13 mouse cellular contexts compared by ENCODE assay signal in the genomic region with DNA sequence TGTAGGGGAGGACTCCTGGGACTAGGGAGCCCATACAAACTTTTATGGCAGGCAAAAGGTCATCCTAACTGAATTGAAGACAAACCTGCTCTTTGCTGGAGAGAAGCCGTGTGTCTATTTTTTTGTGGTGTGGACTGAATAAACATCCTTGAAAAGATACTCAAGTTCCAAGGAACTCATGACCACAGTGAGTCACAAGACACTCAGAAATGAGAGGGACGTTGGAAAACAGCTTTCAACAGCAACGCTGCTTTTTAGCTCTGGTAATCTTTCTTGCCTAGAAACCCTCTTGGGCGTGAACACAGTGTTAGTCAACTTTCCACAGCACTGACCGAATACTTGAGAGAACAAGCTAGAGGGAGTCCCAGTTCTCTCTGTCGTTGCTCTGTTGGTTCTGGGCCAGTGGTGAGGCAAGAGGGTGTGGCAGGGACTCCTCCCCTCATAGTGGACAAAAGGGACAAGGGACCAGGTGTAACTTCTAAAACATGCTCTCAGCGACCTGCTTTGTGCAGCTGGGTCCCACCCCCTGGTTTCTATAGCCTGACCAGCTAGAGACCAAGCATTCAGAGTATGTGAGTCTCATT. TPM values are rescaled to one million over a fixed set of nuclear protein-coding genes. Genes with fewer than 3 reads are reported as not detected.
A peak's percentile ranks its signal among the peaks of the same experiment; 100 is the strongest.
DNase-seq lines count a peak whose midpoint lies in the region; ATAC-seq and TF ChIP-seq lines count a peak whose summit lies in the region.
"Had no signal": no experiment of that assay in that cellular context is flagged by ENCODE, and none has a peak within 500 bp of the region (broad histone marks: within the 10 kb centered on the region; RNA-seq: fewer than 3 reads in every experiment).

No protein-coding gene starts in this region.

- no peaks in the 10 kb centered on the region for H3K36me3 ChIP-seq in lung, embryonic 14.5 days (ENCODE audit: insufficient read depth)
- H3K36me3 ChIP-seq in forebrain, embryonic 11.5 days (ENCODE audit: control insufficient read depth, insufficient read depth, low read length) = no peaks in the 10 kb centered on the region
- H3K36me3 ChIP-seq in forebrain, embryonic 14.5 days (ENCODE audit: control insufficient read depth, insufficient read depth, low read length) = no peaks in the 10 kb centered on the region
- H3K36me3 ChIP-seq: heart, embryonic 15.5 days had no signal

- H3K9me3 ChIP-seq in lung, embryonic 14.5 days (ENCODE audit: low read depth, low read length) = no peaks in the 10 kb centered on the region
- no peaks in the 10 kb centered on the region for H3K9me3 ChIP-seq in forebrain, embryonic 11.5 days (ENCODE audit: control insufficient read depth, low read length)
- H3K9me3 ChIP-seq in forebrain, embryonic 14.5 days (replicated peaks; ENCODE audit: control insufficient read depth, low read length) = no peaks in the 10 kb centered on the region
- H3K9me3 ChIP-seq: heart, embryonic 15.5 days had no signal

- H3K9ac ChIP-seq in lung, embryonic 14.5 days = no peak overlapping the region
- H3K9ac ChIP-seq in forebrain, embryonic 11.5 days (ENCODE audit: low read length) = no peak overlapping the region
- no peak overlapping the region for H3K9ac ChIP-seq in forebrain, embryonic 14.5 days (ENCODE audit: low read length)
- H3K9ac ChIP-seq: heart, embryonic 15.5 days had no signal

- TF ChIP-seq CTCF in lung, embryonic 14.5 days (IDR thresholded peaks at IDR 0.05; ENCODE audit: low read depth) = no peak

- 47% methylated on average over 7 of the region's 7 CpGs for WGBS in lung, embryonic 14.5 days
- WGBS in forebrain, embryonic 11.5 days = 68% methylated on average over 7 of the region's 7 CpGs
- 69% methylated on average over 7 of the region's 7 CpGs for WGBS in forebrain, embryonic 14.5 days

- no peak for ATAC-seq in lung, embryonic 14.5 days (ENCODE audit: insufficient read depth)
- no peak for ATAC-seq in forebrain, embryonic 11.5 days (replicated peaks; ENCODE audit: low FRiP score)
- ATAC-seq in forebrain, embryonic 14.5 days = no peak

- H3K4me2 ChIP-seq in lung, embryonic 14.5 days = no peak overlapping the region
- H3K4me2 ChIP-seq in forebrain, embryonic 11.5 days (ENCODE audit: low read depth, low read length, severe bottlenecking) = no peak overlapping the region
- no peak overlapping the region for H3K4me2 ChIP-seq in forebrain, embryonic 14.5 days (ENCODE audit: low read length)
- H3K4me2 ChIP-seq: heart, embryonic 15.5 days had no signal

- DNase-seq in ovary, postnatal 36 days (ENCODE audit: low spot score) = peak; percentile 21
- DNase-seq in ovary, postnatal 10 days (ENCODE audit: low spot score) = no peak
- peak; percentile 66 for DNase-seq in adrenal gland, postnatal 14 days
- peak; percentile 39 for DNase-seq in lung, embryonic 14.5 days
- DNase-seq in yolk sac, embryonic 10.5 days (ENCODE audit: low spot score) = peak; percentile 56
- DNase-seq in forebrain, embryonic 11.5 days (ENCODE audit: low spot score) = no peak
- no peak for DNase-seq in forebrain, embryonic 14.5 days (ENCODE audit: low spot score)
- DNase-seq: cerebellum, adult 18-20 months; kidney, postnatal 4 days; midbrain, embryonic 14.5 days; retina, postnatal 1 day had no signal

- H3K27ac ChIP-seq in lung, embryonic 14.5 days (ENCODE audit: low read depth) = 0 out of 2 replicates have a peak overlapping the region, but pooled peaks have one; percentile 4
- H3K27ac ChIP-seq in forebrain, embryonic 11.5 days (ENCODE audit: low read depth, low read length) = no peak overlapping the region
- no peak overlapping the region for H3K27ac ChIP-seq in forebrain, embryonic 14.5 days (ENCODE audit: low read depth, low read length)
- H3K27ac ChIP-seq: heart, embryonic 15.5 days had no signal

- no peaks in the 10 kb centered on the region for H3K27me3 ChIP-seq in lung, embryonic 14.5 days (ENCODE audit: insufficient read depth, low read length)
- no peaks in the 10 kb centered on the region; the same call in 1 of the 2 replicates for H3K27me3 ChIP-seq in forebrain, embryonic 11.5 days (ENCODE audit: control insufficient read depth, insufficient read depth, low read length)
- H3K27me3 ChIP-seq in forebrain, embryonic 14.5 days (replicated peaks; ENCODE audit: control insufficient read depth, insufficient read depth, low read length) = no peaks in the 10 kb centered on the region
- H3K27me3 ChIP-seq: heart, embryonic 15.5 days had no signal

- no peak overlapping the region for H3K4me3 ChIP-seq in lung, embryonic 14.5 days (ENCODE audit: low read depth, low read length)
- no peak overlapping the region for H3K4me3 ChIP-seq in forebrain, embryonic 11.5 days (ENCODE audit: low read depth, low read length)
- no peak overlapping the region for H3K4me3 ChIP-seq in forebrain, embryonic 14.5 days (ENCODE audit: low read depth, low read length)
- H3K4me3 ChIP-seq: erythroblast, embryonic 14.5 days; heart, embryonic 15.5 days had no signal

- H3K4me1 ChIP-seq in lung, embryonic 14.5 days (ENCODE audit: insufficient read depth) = no peaks in the 10 kb centered on the region
- H3K4me1 ChIP-seq in forebrain, embryonic 11.5 days (replicated peaks; ENCODE audit: control insufficient read depth, insufficient read depth, low read length) = no peaks in the 10 kb centered on the region
- no peaks in the 10 kb centered on the region for H3K4me1 ChIP-seq in forebrain, embryonic 14.5 days (ENCODE audit: control insufficient read depth, insufficient read depth, low read length)
- H3K4me1 ChIP-seq: heart, embryonic 15.5 days had no signal

RNA-seq across cellular contexts. Expression of a gene that starts 52.8 kb away (rescaled TPM):
- 23.6 and 30.5 TPM in 2 replicates for total RNA-seq in adrenal gland, postnatal 14 days (2021)
- 97.1 and 97.3 TPM in 2 replicates for polyA plus RNA-seq in lung, embryonic 14.5 days (2014; fragmentation: Nextera tagmentation; extraction: Ambion mirVana)
- 122 and 135 TPM in 2 replicates for polyA plus RNA-seq in forebrain, embryonic 11.5 days (2014; fragmentation: Nextera tagmentation; extraction: Ambion mirVana)
- polyA plus RNA-seq in forebrain, embryonic 14.5 days (2014; fragmentation: Nextera tagmentation; extraction: Ambion mirVana) = 94.0 and 101 TPM in 2 replicates

Comparison
In these comparisons a context has a peak if more than half of its experiments do, and no peak if none do; other contexts are left out.
1. DNase-seq: peak in ovary, postnatal 36 days (single experiment), adrenal gland, postnatal 14 days (single experiment), lung, embryonic 14.5 days (single experiment) and yolk sac, embryonic 10.5 days (single experiment); none in ovary, postnatal 10 days (single experiment), forebrain, embryonic 11.5 days (single experiment) and forebrain, embryonic 14.5 days (single experiment).